Mouse (Mus musculus) midbrain, embryonic 10.5 days (tissue): ENCODE measurements around the gene H2-K1. TPM values are rescaled to one million over a fixed set of nuclear protein-coding genes. Genes with fewer than 3 reads are reported as not detected.
"Not testable (repeated sequence)": the region's sequence is repeated elsewhere in the genome, so short reads cannot be mapped to it uniquely, and the experiment has no call there.

Experiments used
- DNase-seq: peaks from one replicate; pipeline ENCODE4 v3.0.0-alpha.2; 2017; ENCODE audit warnings: low spot score
- H3K27ac ChIP-seq: fragments of 300-500 bp; sonication (generic); replicated peaks from 2 replicates; pipeline ENCODE4 v1.5.1; 2016; ENCODE audit warnings: mild to moderate bottlenecking
- H3K27me3 ChIP-seq: fragments of 300-500 bp; sonication (generic); 2 replicates; pipeline ENCODE4 v1.6.1; 2016; ENCODE audit warnings: low read depth, mild to moderate bottlenecking; ENCODE audit not compliant: poor library complexity, severe bottlenecking
- H3K36me3 ChIP-seq: fragments of 300-500 bp; sonication (generic); 2 replicates; pipeline ENCODE4 v1.6.1; 2016; ENCODE audit warnings: mild to moderate bottlenecking, moderate library complexity
- H3K4me1 ChIP-seq: fragments of 300-500 bp; sonication (generic); 2 replicates; pipeline ENCODE4 v1.6.1; 2016
- H3K4me3 ChIP-seq: fragments of 300-500 bp; sonication (generic); 2 replicates; pipeline ENCODE4 v1.5.1; 2016; ENCODE audit warnings: mild to moderate bottlenecking, moderate library complexity
- H3K9me3 ChIP-seq: fragments of 300-500 bp; sonication (generic); replicated peaks from 2 replicates; pipeline ENCODE4 v1.6.1; 2016; ENCODE audit warnings: mild to moderate bottlenecking
- WGBS: fragments of 180-500 bp; shearing (Covaris S2); methylation state at CpG from one replicate; pipeline ENCODE4 v1.1.7; 2016; 5-methylcytosine and 5-hydroxymethylcytosine counted together
- polyA plus RNA-seq: library from polyadenylated mRNA; unstranded; fragments of >200 nt; fragmentation: Nextera tagmentation; extraction: Ambion mirVana; gene quantifications from 2 replicates; pipeline ENCODE4 v1.2.1, GENCODE M21; 2016

H2-K1 gene
- polyA plus RNA-seq, 1 experiment from 2014 or later = 50.3 TPM

DNA sequence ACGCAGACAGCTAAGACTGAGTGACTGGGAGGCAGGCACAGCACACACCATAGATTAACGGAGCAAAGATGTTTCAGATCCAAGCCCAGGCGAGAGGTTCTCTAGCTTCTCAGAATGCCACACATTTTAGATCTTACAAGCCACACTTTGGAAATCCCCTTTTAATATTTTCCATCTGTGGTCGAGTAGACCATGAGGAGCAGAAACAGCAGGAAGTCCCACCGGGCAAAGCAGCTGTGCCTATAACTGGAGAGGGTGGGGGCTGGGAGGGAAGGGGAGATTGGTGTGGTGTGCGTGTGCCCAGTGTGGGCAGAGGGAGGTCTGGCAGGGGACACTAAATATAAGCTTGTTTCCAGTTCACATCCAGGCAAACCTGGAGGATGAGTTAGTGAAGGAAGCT is 42.7 kb downstream of the H2-K1 start:
- Histone ChIP-seq H3K27me3 (no peaks in the 10 kb centered on the region), H3K4me1 (peaks cover 37% of the 10 kb centered on the region), H3K9me3 (no peaks in the 10 kb centered on the region), H3K36me3 (peaks cover 71% of the 10 kb centered on the region), H3K27ac (no peak overlapping the region), H3K4me3 (peak overlapping the region; percentile 29; the same call in 1 of the 2 replicates)
- WGBS = 87% methylated on average over 6 of the region's 6 CpGs
- DNase-seq = no peak

DNA sequence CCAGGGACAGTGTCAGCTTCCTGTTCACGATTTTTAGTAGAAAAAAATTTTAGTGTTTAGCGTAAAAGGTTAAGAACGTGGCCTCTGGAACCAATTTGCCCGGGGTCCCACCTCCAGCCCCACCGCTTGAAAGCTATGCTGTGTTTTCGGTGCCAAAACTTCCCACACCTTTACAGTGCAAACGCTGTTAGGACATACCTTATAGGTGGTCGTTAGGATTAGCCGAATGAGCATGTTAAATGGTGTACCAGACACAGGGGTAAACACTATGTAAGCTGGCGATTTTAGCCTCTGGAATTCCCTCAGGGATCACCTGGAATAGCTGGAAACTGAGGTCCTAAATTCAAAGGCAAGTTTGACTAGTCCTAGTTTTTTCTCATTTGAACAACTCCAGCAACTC is 43.8 kb downstream of the H2-K1 start:
- no peak for DNase-seq
- no peaks in the 10 kb centered on the region for H3K27me3 ChIP-seq

DNA sequence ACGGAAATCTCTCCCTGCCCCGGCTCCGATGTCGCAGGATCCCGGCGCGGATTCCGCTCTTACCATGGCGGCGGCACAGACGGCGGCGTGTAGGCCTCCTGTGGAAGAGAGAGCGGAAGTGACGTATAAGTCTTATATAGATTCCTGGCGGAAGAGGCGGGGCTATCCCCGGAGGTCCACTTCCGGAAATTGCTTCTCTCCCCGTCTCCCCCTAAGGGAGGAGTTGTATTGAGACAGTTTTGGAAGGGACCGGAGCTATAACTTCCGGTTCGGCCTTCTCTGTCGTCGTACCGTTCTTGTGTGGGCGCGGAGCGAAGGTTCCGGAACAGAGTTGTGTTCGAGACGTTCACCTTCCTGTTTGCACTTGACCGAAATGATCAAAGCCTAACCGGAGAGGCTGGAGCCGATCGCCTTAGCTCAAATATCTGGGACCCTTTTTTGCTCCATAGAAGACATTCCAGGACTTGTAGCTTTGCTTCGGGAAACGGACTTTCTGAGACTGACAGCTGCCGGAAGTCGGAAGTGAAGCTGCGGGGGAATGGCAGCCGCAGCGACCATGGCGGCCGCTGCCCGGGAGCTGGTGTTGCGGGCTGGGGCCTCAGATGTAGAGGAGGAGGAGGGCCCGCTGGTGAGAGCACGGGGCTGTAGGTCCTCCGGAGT is 44.5 kb downstream of the H2-K1 start, which contains the start of the genes Vps52 and Rps18:
TSS of gene Vps52 (plus strand) at position 258 of the 660 bp plus-strand sequence.
TSS of gene Rps18 (minus strand) at position 447 of the 660 bp plus-strand sequence.
- Histone ChIP-seq H3K4me3 (peak within 1 kb of the TSS; percentile 99), H3K4me1 (peaks cover 55% of the 10 kb centered on the region), H3K9me3 (no peaks in the 10 kb centered on the region), H3K27ac (peak within 1 kb of the TSS; percentile 98), H3K36me3 (peaks cover 66% of the 10 kb centered on the region), H3K27me3 (no peaks in the 10 kb centered on the region)
- DNase-seq = peak; percentile 95
- under 1% methylated on average over 50 of the region's 50 CpGs for WGBS

More for the DNA sequence above, 43.8 kb downstream of the H2-K1 start:
- H3K4me3 ChIP-seq = peak overlapping the region; percentile 99
- WGBS = 10% methylated on average over 10 of the region's 10 CpGs
- H3K9me3 ChIP-seq = no peaks in the 10 kb centered on the region
- peaks cover 71% of the 10 kb centered on the region for H3K36me3 ChIP-seq
- H3K27ac ChIP-seq = peak overlapping the region; percentile 98
- peaks cover 48% of the 10 kb centered on the region for H3K4me1 ChIP-seq

DNA sequence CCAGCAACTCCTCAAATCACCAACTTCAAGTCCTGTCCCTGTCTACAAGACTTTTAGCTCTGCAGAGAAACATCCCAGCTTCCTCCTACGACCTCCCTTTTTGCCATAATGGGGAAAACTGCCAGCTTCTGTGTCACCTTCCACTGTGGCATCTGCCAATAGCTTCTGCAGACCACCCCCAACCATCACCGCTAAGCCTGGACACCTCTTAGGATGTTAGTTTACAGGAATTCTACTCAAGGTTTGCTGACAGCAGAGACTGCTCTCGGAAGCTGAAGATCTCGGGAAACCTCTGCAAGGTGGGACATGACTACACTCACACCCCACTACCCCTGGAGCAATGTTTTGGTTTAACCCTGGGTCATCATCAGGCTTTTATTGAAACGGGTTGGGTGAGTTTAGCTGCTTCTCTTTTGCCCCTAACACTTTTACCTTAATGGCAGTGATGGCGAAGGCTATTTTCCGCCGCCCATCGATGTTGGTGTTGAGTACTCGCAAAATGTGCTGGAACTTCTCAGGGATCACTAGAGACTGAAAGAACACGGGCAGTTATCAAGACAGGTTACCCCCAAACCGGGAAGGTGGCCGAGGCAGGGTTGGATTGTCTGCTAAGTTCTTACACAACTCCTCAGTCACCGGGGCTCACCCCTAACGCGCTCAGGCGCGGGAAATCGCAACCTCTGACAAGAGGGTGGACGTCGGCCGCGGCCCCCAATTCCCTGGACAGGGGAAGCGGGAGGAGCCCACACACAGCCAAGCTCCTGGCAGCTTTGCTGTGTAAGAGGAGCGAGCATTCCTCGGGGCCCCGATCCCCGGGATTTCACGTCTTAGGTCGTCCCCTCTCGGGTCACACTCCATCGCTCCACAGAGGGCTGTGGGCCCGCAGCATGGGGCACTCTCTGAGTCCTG is 45.2 kb downstream of the H2-K1 start:
- WGBS = under 1% methylated on average over 33 of the region's 33 CpGs
- Histone ChIP-seq H3K9me3 (no peaks in the 10 kb centered on the region), H3K4me3 (peak overlapping the region; percentile 99), H3K4me1 (peaks cover 62% of the 10 kb centered on the region), H3K27me3 (no peaks in the 10 kb centered on the region), H3K27ac (peak overlapping the region; percentile 98), H3K36me3 (peaks cover 66% of the 10 kb centered on the region)
- no peak for DNase-seq

DNA sequence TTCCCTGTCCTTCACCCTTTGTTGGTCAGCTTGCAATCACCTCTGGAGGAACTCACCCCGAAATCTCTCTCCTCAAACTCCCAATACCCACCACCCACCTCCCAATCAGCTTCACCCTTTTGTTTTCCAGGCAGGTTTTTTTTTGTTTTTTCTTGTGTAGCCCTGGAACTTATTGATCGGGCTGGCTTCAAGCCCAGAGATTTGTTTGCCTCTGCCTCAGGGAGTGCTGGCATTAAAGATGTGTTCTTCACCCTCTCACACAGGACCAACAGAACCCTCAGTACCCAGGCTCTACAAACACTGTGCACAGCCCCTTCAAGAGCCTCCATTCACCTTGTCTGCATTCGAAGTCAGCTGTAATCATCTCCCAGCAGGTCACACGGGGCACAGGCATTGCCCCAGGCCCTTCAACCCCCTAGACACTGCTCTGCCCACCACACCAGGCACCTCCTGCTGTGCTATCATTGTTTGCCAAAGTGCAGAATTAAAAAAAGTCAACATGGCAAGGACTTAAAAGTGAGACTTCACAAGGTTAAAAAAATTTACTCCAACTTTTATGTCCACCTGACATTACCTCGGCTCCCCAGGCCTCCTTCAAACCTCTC is 46.1 kb downstream of the H2-K1 start:
- Histone ChIP-seq H3K36me3 (peaks cover 66% of the 10 kb centered on the region), H3K4me3 (peak overlapping the region; percentile 99), H3K9me3 (no peaks in the 10 kb centered on the region), H3K4me1 (peaks cover 68% of the 10 kb centered on the region), H3K27me3 (no peaks in the 10 kb centered on the region), H3K27ac (peak overlapping the region; percentile 98)
- no peak for DNase-seq
- 43% methylated on average over 5 of the region's 5 CpGs for WGBS

DNA sequence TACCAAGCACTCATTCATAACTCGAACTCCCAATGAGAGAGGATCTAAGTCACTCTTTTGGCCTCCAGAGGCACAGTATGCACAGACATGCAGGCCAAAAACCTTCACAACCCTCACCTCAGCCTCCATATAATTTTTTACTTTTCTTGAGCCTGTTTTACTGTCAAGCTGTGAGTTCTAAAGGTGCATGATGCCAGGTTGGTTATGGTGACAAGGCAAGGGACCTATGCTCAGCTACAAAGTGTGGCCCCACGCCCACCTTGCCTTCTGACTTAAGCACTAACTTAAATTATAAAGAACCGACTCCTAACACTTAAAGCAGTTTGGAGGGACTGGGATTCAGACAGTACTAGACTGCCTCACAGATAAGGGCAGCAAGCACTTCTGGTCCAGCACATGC is 46.8 kb downstream of the H2-K1 start:
- H3K9me3 ChIP-seq = no peaks in the 10 kb centered on the region
- WGBS = 89% methylated on average over 3 of the region's 3 CpGs
- no peaks in the 10 kb centered on the region for H3K27me3 ChIP-seq
- H3K36me3 ChIP-seq = peaks cover 66% of the 10 kb centered on the region
- peak overlapping the region; percentile 99 for H3K4me3 ChIP-seq
- peaks cover 68% of the 10 kb centered on the region for H3K4me1 ChIP-seq
- H3K27ac ChIP-seq = no peak overlapping the region
- no peak for DNase-seq

DNA sequence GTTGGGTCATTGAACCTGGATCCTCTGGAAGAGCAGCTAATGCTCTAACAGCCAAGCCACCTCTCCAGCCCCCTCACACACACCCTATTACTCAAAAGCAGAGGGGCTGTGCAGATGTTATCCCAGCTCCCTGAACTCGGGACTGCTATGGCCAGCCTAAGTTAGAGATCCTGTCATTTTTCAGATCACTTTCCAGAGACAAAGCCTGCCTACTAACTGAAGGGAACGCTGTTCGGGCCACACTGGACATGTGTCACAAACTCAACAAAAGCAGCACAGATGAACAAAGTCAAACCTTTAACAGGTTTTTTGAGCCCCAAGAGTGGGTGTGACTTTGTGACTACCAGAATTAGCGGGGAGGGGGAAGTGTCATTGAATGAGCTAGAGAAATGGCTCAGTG is 47.3 kb downstream of the H2-K1 start:
- peaks cover 65% of the 10 kb centered on the region for H3K36me3 ChIP-seq
- no peaks in the 10 kb centered on the region for H3K9me3 ChIP-seq
- DNase-seq = no peak
- H3K4me3 ChIP-seq = peak overlapping the region; percentile 99
- 86% methylated on average over 4 of the region's 4 CpGs for WGBS
- H3K4me1 ChIP-seq = peaks cover 68% of the 10 kb centered on the region
- H3K27me3 ChIP-seq = no peaks in the 10 kb centered on the region
- no peak overlapping the region for H3K27ac ChIP-seq

DNA sequence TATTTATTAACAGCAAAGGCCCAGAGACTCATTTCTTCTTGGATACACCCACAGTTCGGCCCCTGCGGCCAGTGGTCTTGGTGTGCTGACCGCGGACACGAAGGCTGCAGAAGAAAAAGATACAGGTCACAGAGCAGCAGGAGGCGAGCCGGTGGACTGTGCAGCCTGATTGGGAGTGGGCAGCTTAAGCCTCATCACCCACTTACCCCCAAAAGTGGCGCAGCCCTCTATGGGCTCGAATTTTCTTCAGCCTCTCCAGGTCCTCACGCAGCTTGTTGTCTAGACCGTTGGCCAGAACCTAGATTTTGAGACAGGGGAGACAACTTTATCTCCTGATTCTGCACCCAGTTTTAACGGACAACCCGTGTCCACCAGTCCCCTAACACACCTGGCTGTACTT is 48.1 kb downstream of the H2-K1 start:
- WGBS = 75% methylated on average over 13 of the region's 13 CpGs
- H3K27me3 ChIP-seq, H3K9me3 ChIP-seq, DNase-seq, H3K27ac ChIP-seq: not testable (repeated sequence)
- H3K36me3 ChIP-seq = peaks cover 71% of the 10 kb centered on the region
- peak overlapping the region; percentile 54 for H3K4me3 ChIP-seq
- H3K4me1 ChIP-seq = peaks cover 64% of the 10 kb centered on the region

DNA sequence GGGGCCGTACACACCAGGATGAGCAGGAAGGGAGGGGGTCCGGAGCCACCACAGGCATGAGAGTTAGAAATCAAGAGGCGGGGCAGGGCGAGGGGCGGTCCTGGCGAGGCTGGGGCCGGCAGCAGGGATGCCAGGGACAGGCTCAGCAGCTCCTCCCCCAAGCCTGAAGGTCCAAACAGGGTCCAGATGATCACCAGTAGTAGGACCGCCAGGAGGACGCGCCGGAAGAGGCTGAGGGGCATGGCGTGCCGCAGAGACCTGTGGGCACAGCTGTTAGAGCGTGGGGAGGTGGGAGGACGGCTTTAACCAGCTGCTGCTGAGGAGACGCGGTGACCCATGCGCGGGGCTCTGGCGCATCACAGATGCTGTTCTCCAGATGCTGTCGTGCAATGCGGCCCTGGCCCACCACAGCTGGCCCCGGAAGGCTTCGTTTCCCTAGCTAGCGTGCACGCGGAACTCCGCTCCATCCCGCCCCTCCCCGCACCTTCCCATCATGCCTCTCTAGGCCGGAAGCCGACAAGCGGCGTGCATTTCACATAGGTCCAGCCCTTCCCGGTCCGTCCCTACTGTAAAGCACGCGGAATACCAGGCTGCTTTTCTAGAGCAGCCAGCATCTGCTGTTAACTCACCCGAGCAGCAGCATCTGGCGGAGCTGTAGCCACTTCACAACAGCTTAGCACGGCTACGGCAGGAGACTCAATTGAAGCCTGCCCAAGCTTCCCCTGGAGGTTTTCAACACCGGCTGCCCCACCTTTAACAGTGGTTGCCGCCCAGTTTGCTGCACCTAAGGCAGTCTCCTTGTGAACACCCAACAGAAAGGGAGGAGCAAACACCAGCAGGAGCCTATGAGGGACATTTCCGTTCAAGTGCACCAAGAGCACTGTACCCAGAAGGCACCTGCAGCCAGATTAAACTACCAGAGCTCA is 48.9 kb downstream of the H2-K1 start, which contains the start of gene B3galt4:
TSS of gene B3galt4 (minus strand) at position 468 of the 926 bp plus-strand sequence.
- Histone ChIP-seq H3K9me3 (no peaks in the 10 kb centered on the region), H3K27me3 (no peaks in the 10 kb centered on the region), H3K36me3 (peaks cover 77% of the 10 kb centered on the region), H3K4me3 (peak within 1 kb of the TSS; percentile 54), H3K27ac (peak within 1 kb of the TSS; percentile 84), H3K4me1 (peaks cover 57% of the 10 kb centered on the region)
- peak; percentile 86 for DNase-seq
- WGBS = 1% methylated on average over 45 of the region's 45 CpGs

DNA sequence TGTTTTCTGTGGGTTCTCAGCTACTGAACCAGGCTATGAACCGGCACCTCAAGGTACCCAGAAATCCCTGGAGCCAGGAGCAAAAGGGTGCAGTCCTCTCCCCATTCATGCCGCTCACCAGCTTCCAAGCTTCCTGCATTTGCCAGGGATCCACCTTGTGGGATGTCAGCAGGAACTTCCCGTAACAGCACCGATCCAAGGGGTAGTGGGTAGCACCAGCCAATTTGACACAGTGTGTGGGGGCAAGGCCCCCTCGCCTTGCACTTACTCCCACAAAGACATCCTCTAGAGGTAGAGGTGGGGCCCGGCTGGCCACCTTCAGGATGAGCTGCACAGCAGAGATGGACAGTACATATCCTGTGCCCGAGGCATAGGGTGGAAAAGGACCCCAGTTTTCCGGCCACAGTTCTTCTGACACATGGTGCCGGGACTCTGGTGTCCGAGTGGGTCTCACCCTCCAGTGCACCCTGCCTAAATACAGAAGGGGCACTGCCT is 50.0 kb downstream of the H2-K1 start:
- H3K9me3 ChIP-seq = no peaks in the 10 kb centered on the region
- peaks cover 88% of the 10 kb centered on the region for H3K36me3 ChIP-seq
- H3K27me3 ChIP-seq = no peaks in the 10 kb centered on the region
- H3K4me3 ChIP-seq = peak overlapping the region; percentile 54
- H3K4me1 ChIP-seq = peaks cover 55% of the 10 kb centered on the region
- WGBS = 79% methylated on average over 10 of the region's 10 CpGs
- peak overlapping the region; percentile 84; the same call in 1 of the 2 replicates for H3K27ac ChIP-seq
- DNase-seq = no peak

DNA sequence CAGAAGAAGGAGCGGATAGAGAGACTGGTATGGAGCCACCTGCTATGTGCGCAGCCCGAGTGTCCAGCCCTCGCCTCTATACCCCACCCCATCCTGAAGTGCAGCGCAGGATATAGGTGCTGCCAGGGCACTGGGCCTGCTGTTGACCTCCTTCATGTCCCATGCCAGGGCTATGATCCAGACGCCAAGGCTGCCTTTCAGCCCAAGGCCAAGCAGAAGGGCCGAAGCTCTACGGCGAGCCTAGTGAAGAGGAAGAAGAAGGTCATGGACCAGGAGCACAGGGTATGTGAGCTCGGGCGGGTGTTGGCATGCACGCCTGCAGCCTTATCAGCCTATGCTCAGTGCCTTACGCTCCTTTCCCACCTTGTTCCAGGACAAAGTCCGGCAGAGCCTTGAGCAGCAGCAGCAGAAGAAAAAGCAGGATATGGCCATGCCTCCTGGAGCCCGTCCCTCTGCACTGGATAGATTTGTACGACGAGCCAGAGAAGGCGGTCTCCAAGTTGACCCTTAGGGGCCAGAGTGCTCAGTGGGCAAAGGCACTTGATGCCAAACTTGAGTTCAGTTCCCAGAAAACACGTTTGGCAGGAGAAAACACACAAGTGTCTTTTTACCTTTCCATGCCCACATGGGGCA is 51.1 kb downstream of the H2-K1 start:
- 93% methylated on average over 19 of the region's 19 CpGs for WGBS
- Histone ChIP-seq H3K4me3 (peak overlapping the region; percentile 18; the same call in 1 of the 2 replicates), H3K27ac (no peak overlapping the region), H3K9me3 (no peaks in the 10 kb centered on the region), H3K4me1 (peaks cover 46% of the 10 kb centered on the region), H3K27me3 (no peaks in the 10 kb centered on the region), H3K36me3 (peaks cover 91% of the 10 kb centered on the region)
- DNase-seq = no peak
